Mouse (Mus musculus): ENCODE measurements around the gene Galnt12. TPM values are rescaled to one million over a fixed set of nuclear protein-coding genes. Genes with fewer than 3 reads are reported as not detected.
A peak's percentile ranks its signal among the peaks of the same experiment; 100 is the strongest.

Galnt12 gene
- polyA plus RNA-seq (2014; fragmentation: Nextera tagmentation; extraction: Ambion mirVana): 23.1 and 26.6 TPM in 2 replicates

- peaks cover 6% of the 10 kb centered on the region for H3K4me1 ChIP-seq (ENCODE audit: control insufficient read depth, insufficient read depth, low read length)
- peak within 1 kb of the TSS; percentile 36; the same call in 1 of the 2 replicates for H3K9ac ChIP-seq (replicated peaks; ENCODE audit: low read depth, low read length)
- H3K4me3 ChIP-seq (ENCODE audit: low read depth, low read length): peak within 1 kb of the TSS; percentile 47
- H3K27me3 ChIP-seq (ENCODE audit: control insufficient read depth, insufficient read depth, low read length): no peaks in the 10 kb centered on the region; the same call in none of the 2 replicates
- ATAC-seq (ENCODE audit: insufficient number of reproducible peaks, insufficient read depth, low FRiP score, low read depth): peak; percentile 77
- no peaks in the 10 kb centered on the region for H3K9me3 ChIP-seq (ENCODE audit: control insufficient read depth, low read depth, low read length)
- 1% methylated on average over 61 of the region's 74 CpGs for WGBS
- peak within 1 kb of the TSS; percentile 96 for H3K4me2 ChIP-seq (replicated peaks; ENCODE audit: low read depth, low read length)
- no peak within 1 kb of the TSS for H3K27ac ChIP-seq (ENCODE audit: low read length)
- H3K36me3 ChIP-seq (ENCODE audit: control insufficient read depth, insufficient read depth, low read length): no peaks in the 10 kb centered on the region
These were observed at the start of gene Galnt12 for GRCm38 (mm10) chr4:47091493-47092386. TSS of gene Galnt12 (plus strand) at chr4:47091909.

GRCm38 (mm10) chr4:47043866-47044265 is 47.8 kb upstream of the Galnt12 start:
- no peak for ATAC-seq (ENCODE audit: insufficient number of reproducible peaks, insufficient read depth, low FRiP score, low read depth)
- H3K4me3 ChIP-seq (ENCODE audit: low read depth, low read length): no peak overlapping the region
- no peak overlapping the region for H3K4me2 ChIP-seq (replicated peaks; ENCODE audit: low read depth, low read length)
- H3K4me1 ChIP-seq (ENCODE audit: control insufficient read depth, insufficient read depth, low read length): no peaks in the 10 kb centered on the region
- H3K27me3 ChIP-seq (ENCODE audit: control insufficient read depth, insufficient read depth, low read length): no peaks in the 10 kb centered on the region
- H3K27ac ChIP-seq (ENCODE audit: low read length): no peak overlapping the region
- H3K9me3 ChIP-seq (ENCODE audit: control insufficient read depth, low read depth, low read length): no peaks in the 10 kb centered on the region
- H3K36me3 ChIP-seq (ENCODE audit: control insufficient read depth, insufficient read depth, low read length): peaks cover 10% of the 10 kb centered on the region; the same call in 1 of the 2 replicates
- 86% methylated on average over 9 of the region's 9 CpGs for WGBS
- H3K9ac ChIP-seq (replicated peaks; ENCODE audit: low read depth, low read length): no peak overlapping the region

GRCm38 (mm10) chr4:47046974-47047373 is 44.7 kb upstream of the Galnt12 start:
- Histone ChIP-seq H3K4me1 (ENCODE audit: control insufficient read depth, insufficient read depth, low read length) (peaks cover 14% of the 10 kb centered on the region; the same call in 1 of the 2 replicates), H3K4me3 (ENCODE audit: low read depth, low read length) (no peak overlapping the region), H3K9me3 (ENCODE audit: control insufficient read depth, low read depth, low read length) (no peaks in the 10 kb centered on the region), H3K4me2 (replicated peaks; ENCODE audit: low read depth, low read length) (no peak overlapping the region), H3K9ac (replicated peaks; ENCODE audit: low read depth, low read length) (no peak overlapping the region), H3K27me3 (ENCODE audit: control insufficient read depth, insufficient read depth, low read length) (no peaks in the 10 kb centered on the region), H3K36me3 (ENCODE audit: control insufficient read depth, insufficient read depth, low read length) (no peaks in the 10 kb centered on the region; the same call in 1 of the 2 replicates), H3K27ac (ENCODE audit: low read length) (no peak overlapping the region)
- 88% methylated on average over 6 of the region's 6 CpGs for WGBS
- ATAC-seq (ENCODE audit: insufficient number of reproducible peaks, insufficient read depth, low FRiP score, low read depth): no peak

- Histone ChIP-seq H3K27ac (ENCODE audit: low read length) (no peak overlapping the region), H3K9ac (replicated peaks; ENCODE audit: low read depth, low read length) (no peak overlapping the region), H3K9me3 (ENCODE audit: control insufficient read depth, low read depth, low read length) (no peaks in the 10 kb centered on the region), H3K4me1 (ENCODE audit: control insufficient read depth, insufficient read depth, low read length) (peaks cover 15% of the 10 kb centered on the region; the same call in 1 of the 2 replicates), H3K36me3 (ENCODE audit: control insufficient read depth, insufficient read depth, low read length) (no peaks in the 10 kb centered on the region; the same call in 1 of the 2 replicates), H3K4me3 (ENCODE audit: low read depth, low read length) (no peak overlapping the region), H3K27me3 (ENCODE audit: control insufficient read depth, insufficient read depth, low read length) (no peaks in the 10 kb centered on the region), H3K4me2 (replicated peaks; ENCODE audit: low read depth, low read length) (no peak overlapping the region)
- WGBS: 66% methylated on average over 4 of the region's 4 CpGs
- ATAC-seq (ENCODE audit: insufficient number of reproducible peaks, insufficient read depth, low FRiP score, low read depth): no peak
These were observed 43.9 kb upstream of the Galnt12 start for GRCm38 (mm10) chr4:47047765-47048164.

- Histone ChIP-seq H3K36me3 (ENCODE audit: control insufficient read depth, insufficient read depth, low read length) (no peaks in the 10 kb centered on the region), H3K4me1 (ENCODE audit: control insufficient read depth, insufficient read depth, low read length) (peaks cover 15% of the 10 kb centered on the region; the same call in 1 of the 2 replicates), H3K9me3 (ENCODE audit: control insufficient read depth, low read depth, low read length) (no peaks in the 10 kb centered on the region), H3K27ac (ENCODE audit: low read length) (no peak overlapping the region), H3K9ac (replicated peaks; ENCODE audit: low read depth, low read length) (no peak overlapping the region), H3K4me3 (ENCODE audit: low read depth, low read length) (no peak overlapping the region), H3K27me3 (ENCODE audit: control insufficient read depth, insufficient read depth, low read length) (no peaks in the 10 kb centered on the region), H3K4me2 (replicated peaks; ENCODE audit: low read depth, low read length) (no peak overlapping the region)
- ATAC-seq (ENCODE audit: insufficient number of reproducible peaks, insufficient read depth, low FRiP score, low read depth): no peak
- WGBS: 91% methylated on average over 16 of the region's 16 CpGs
These were observed 42.5 kb upstream of the Galnt12 start for GRCm38 (mm10) chr4:47049216-47049615.

GRCm38 (mm10) chr4:47050167-47050566 is 41.5 kb upstream of the Galnt12 start:
- ATAC-seq (ENCODE audit: insufficient number of reproducible peaks, insufficient read depth, low FRiP score, low read depth): peak; percentile 50; the same call in 1 of the 2 replicates
- Histone ChIP-seq H3K36me3 (ENCODE audit: control insufficient read depth, insufficient read depth, low read length) (no peaks in the 10 kb centered on the region), H3K4me2 (replicated peaks; ENCODE audit: low read depth, low read length) (no peak overlapping the region), H3K4me1 (ENCODE audit: control insufficient read depth, insufficient read depth, low read length) (peaks cover 15% of the 10 kb centered on the region; the same call in 1 of the 2 replicates), H3K27me3 (ENCODE audit: control insufficient read depth, insufficient read depth, low read length) (no peaks in the 10 kb centered on the region), H3K9me3 (ENCODE audit: control insufficient read depth, low read depth, low read length) (no peaks in the 10 kb centered on the region), H3K9ac (replicated peaks; ENCODE audit: low read depth, low read length) (no peak overlapping the region), H3K27ac (ENCODE audit: low read length) (no peak overlapping the region), H3K4me3 (ENCODE audit: low read depth, low read length) (no peak overlapping the region)
- 0% methylated on average over 1 of the region's 1 CpGs for WGBS

- no peak overlapping the region for H3K27ac ChIP-seq (ENCODE audit: low read length)
- no peaks in the 10 kb centered on the region for H3K36me3 ChIP-seq (ENCODE audit: control insufficient read depth, insufficient read depth, low read length)
- no peaks in the 10 kb centered on the region for H3K27me3 ChIP-seq (ENCODE audit: control insufficient read depth, insufficient read depth, low read length)
- H3K4me2 ChIP-seq (replicated peaks; ENCODE audit: low read depth, low read length): 0 out of 2 replicates have a peak overlapping the region, but pooled peaks have one; percentile 1
- H3K4me1 ChIP-seq (ENCODE audit: control insufficient read depth, insufficient read depth, low read length): peaks cover 15% of the 10 kb centered on the region; the same call in 1 of the 2 replicates
- peak; percentile 48; the same call in 1 of the 2 replicates for ATAC-seq (ENCODE audit: insufficient number of reproducible peaks, insufficient read depth, low FRiP score, low read depth)
- H3K9ac ChIP-seq (replicated peaks; ENCODE audit: low read depth, low read length): no peak overlapping the region
- H3K4me3 ChIP-seq (ENCODE audit: low read depth, low read length): no peak overlapping the region
- 23% methylated on average over 10 of the region's 10 CpGs for WGBS
- H3K9me3 ChIP-seq (ENCODE audit: control insufficient read depth, low read depth, low read length): no peaks in the 10 kb centered on the region
These were observed 40.9 kb upstream of the Galnt12 start for GRCm38 (mm10) chr4:47050642-47051381.

GRCm38 (mm10) chr4:47051905-47052304 is 39.8 kb upstream of the Galnt12 start:
- Histone ChIP-seq H3K27ac (ENCODE audit: low read length) (no peak overlapping the region), H3K9me3 (ENCODE audit: control insufficient read depth, low read depth, low read length) (no peaks in the 10 kb centered on the region), H3K4me1 (ENCODE audit: control insufficient read depth, insufficient read depth, low read length) (peaks cover 15% of the 10 kb centered on the region; the same call in 1 of the 2 replicates), H3K4me2 (replicated peaks; ENCODE audit: low read depth, low read length) (0 out of 2 replicates have a peak overlapping the region, but pooled peaks have one; percentile 1), H3K4me3 (ENCODE audit: low read depth, low read length) (no peak overlapping the region), H3K27me3 (ENCODE audit: control insufficient read depth, insufficient read depth, low read length) (no peaks in the 10 kb centered on the region), H3K36me3 (ENCODE audit: control insufficient read depth, insufficient read depth, low read length) (no peaks in the 10 kb centered on the region), H3K9ac (replicated peaks; ENCODE audit: low read depth, low read length) (no peak overlapping the region)
- no peak for ATAC-seq (ENCODE audit: insufficient number of reproducible peaks, insufficient read depth, low FRiP score, low read depth)
- WGBS: 50% methylated on average over 9 of the region's 9 CpGs

Data from stomach, embryonic 14.5 days (tissue).